Mouse (Mus musculus): ENCODE results near the gene Kcnk10. TPM values are rescaled to one million over a fixed set of nuclear protein-coding genes. Genes with fewer than 3 reads are reported as not detected.

The Kcnk10 gene
- polyA plus RNA-seq, 1 experiment from 2014 or later = 3.0 TPM

GRCm38 (mm10) chr12:98564383-98564782 is 13.7 kb downstream of the Kcnk10 start:
- Histone ChIP-seq H3K27ac (replicated peaks) (no peak overlapping the region), H3K4me3 (ENCODE audit: low read depth, low read length) (no peak overlapping the region), H3K9me3 (ENCODE audit: control insufficient read depth, low read length) (no peaks in the 10 kb centered on the region), H3K36me3 (ENCODE audit: control insufficient read depth, insufficient read depth, low read length) (no peaks in the 10 kb centered on the region), H3K4me2 (replicated peaks; ENCODE audit: low read depth) (no peak overlapping the region), H3K9ac (ENCODE audit: low read length) (no peak overlapping the region), H3K4me1 (replicated peaks; ENCODE audit: control insufficient read depth, insufficient read depth) (no peaks in the 10 kb centered on the region), H3K27me3 (ENCODE audit: control insufficient read depth, insufficient read depth, low read length) (no peaks in the 10 kb centered on the region)
- ATAC-seq (ENCODE audit: low FRiP score, low TSS enrichment) = no peak
- TF ChIP-seq EP300 (optimal IDR thresholded peaks at IDR 0.05) (no peak), CTCF (IDR thresholded peaks at IDR 0.05; ENCODE audit: low read depth) (no peak)
- WGBS = 73% methylated on average over 3 of the region's 3 CpGs
- DNase-seq (ENCODE audit: low spot score) = no peak

- H3K9me3 ChIP-seq (ENCODE audit: control insufficient read depth, low read length) = no peaks in the 10 kb centered on the region
- no peak for DNase-seq (ENCODE audit: low spot score)
- no peak for ATAC-seq (ENCODE audit: low FRiP score, low TSS enrichment)
- no peak overlapping the region for H3K9ac ChIP-seq (ENCODE audit: low read length)
- no peaks in the 10 kb centered on the region for H3K27me3 ChIP-seq (ENCODE audit: control insufficient read depth, insufficient read depth, low read length)
- H3K4me2 ChIP-seq (replicated peaks; ENCODE audit: low read depth) = no peak overlapping the region
- 83% methylated on average over 4 of the region's 4 CpGs for WGBS
- H3K27ac ChIP-seq (replicated peaks) = no peak overlapping the region
- H3K36me3 ChIP-seq (ENCODE audit: control insufficient read depth, insufficient read depth, low read length) = no peaks in the 10 kb centered on the region
- no peak for TF ChIP-seq EP300 (optimal IDR thresholded peaks at IDR 0.05)
- TF ChIP-seq CTCF (IDR thresholded peaks at IDR 0.05; ENCODE audit: low read depth) = no peak
- no peak overlapping the region for H3K4me3 ChIP-seq (ENCODE audit: low read depth, low read length)
- no peaks in the 10 kb centered on the region for H3K4me1 ChIP-seq (replicated peaks; ENCODE audit: control insufficient read depth, insufficient read depth)
These were observed 14.8 kb downstream of the Kcnk10 start for GRCm38 (mm10) chr12:98563261-98563660.

- ATAC-seq (ENCODE audit: low FRiP score, low TSS enrichment) (no peak), DNase-seq (ENCODE audit: low spot score) (no peak)
- H3K27ac ChIP-seq (replicated peaks) = no peak overlapping the region
- H3K9ac ChIP-seq (ENCODE audit: low read length) = no peak overlapping the region
- H3K36me3 ChIP-seq (ENCODE audit: control insufficient read depth, insufficient read depth, low read length) = no peaks in the 10 kb centered on the region
- no peak for TF ChIP-seq CTCF (IDR thresholded peaks at IDR 0.05; ENCODE audit: low read depth)
- no peak for TF ChIP-seq EP300 (optimal IDR thresholded peaks at IDR 0.05)
- H3K27me3 ChIP-seq (ENCODE audit: control insufficient read depth, insufficient read depth, low read length) = no peaks in the 10 kb centered on the region
- H3K4me2 ChIP-seq (replicated peaks; ENCODE audit: low read depth) = no peak overlapping the region
- H3K4me3 ChIP-seq (ENCODE audit: low read depth, low read length) = no peak overlapping the region
- H3K9me3 ChIP-seq (ENCODE audit: control insufficient read depth, low read length) = no peaks in the 10 kb centered on the region
- no peaks in the 10 kb centered on the region for H3K4me1 ChIP-seq (replicated peaks; ENCODE audit: control insufficient read depth, insufficient read depth)
- WGBS = 84% methylated on average over 13 of the region's 13 CpGs
These were observed 15.7 kb downstream of the Kcnk10 start for GRCm38 (mm10) chr12:98562341-98562977.

GRCm38 (mm10) chr12:98560038-98560437 is 18.1 kb downstream of the Kcnk10 start:
- no peak overlapping the region for H3K9ac ChIP-seq (ENCODE audit: low read length)
- TF ChIP-seq CTCF (IDR thresholded peaks at IDR 0.05; ENCODE audit: low read depth) = no peak
- no peak for TF ChIP-seq EP300 (optimal IDR thresholded peaks at IDR 0.05)
- H3K4me2 ChIP-seq (replicated peaks; ENCODE audit: low read depth) = no peak overlapping the region
- no peak overlapping the region for H3K27ac ChIP-seq (replicated peaks)
- H3K4me1 ChIP-seq (replicated peaks; ENCODE audit: control insufficient read depth, insufficient read depth) = no peaks in the 10 kb centered on the region
- ATAC-seq (ENCODE audit: low FRiP score, low TSS enrichment) (no peak), DNase-seq (ENCODE audit: low spot score) (no peak)
- no peaks in the 10 kb centered on the region for H3K27me3 ChIP-seq (ENCODE audit: control insufficient read depth, insufficient read depth, low read length)
- H3K4me3 ChIP-seq (ENCODE audit: low read depth, low read length) = no peak overlapping the region
- no peaks in the 10 kb centered on the region for H3K36me3 ChIP-seq (ENCODE audit: control insufficient read depth, insufficient read depth, low read length)
- no peaks in the 10 kb centered on the region for H3K9me3 ChIP-seq (ENCODE audit: control insufficient read depth, low read length)
- WGBS = 77% methylated on average over 3 of the region's 3 CpGs

- Histone ChIP-seq H3K4me1 (replicated peaks; ENCODE audit: control insufficient read depth, insufficient read depth) (no peaks in the 10 kb centered on the region), H3K27ac (replicated peaks) (no peak overlapping the region), H3K36me3 (ENCODE audit: control insufficient read depth, insufficient read depth, low read length) (no peaks in the 10 kb centered on the region), H3K4me2 (replicated peaks; ENCODE audit: low read depth) (no peak overlapping the region), H3K9ac (ENCODE audit: low read length) (no peak overlapping the region), H3K4me3 (ENCODE audit: low read depth, low read length) (no peak overlapping the region), H3K27me3 (ENCODE audit: control insufficient read depth, insufficient read depth, low read length) (no peaks in the 10 kb centered on the region), H3K9me3 (ENCODE audit: control insufficient read depth, low read length) (no peaks in the 10 kb centered on the region)
- DNase-seq (ENCODE audit: low spot score) (no peak), ATAC-seq (ENCODE audit: low FRiP score, low TSS enrichment) (no peak)
- TF ChIP-seq CTCF (IDR thresholded peaks at IDR 0.05; ENCODE audit: low read depth) (no peak), EP300 (optimal IDR thresholded peaks at IDR 0.05) (no peak)
- 74% methylated on average over 7 of the region's 7 CpGs for WGBS
These were observed 21.0 kb downstream of the Kcnk10 start for GRCm38 (mm10) chr12:98557013-98557677.

- Histone ChIP-seq H3K9me3 (ENCODE audit: control insufficient read depth, low read length) (no peaks in the 10 kb centered on the region), H3K36me3 (ENCODE audit: control insufficient read depth, insufficient read depth, low read length) (no peaks in the 10 kb centered on the region), H3K27me3 (ENCODE audit: control insufficient read depth, insufficient read depth, low read length) (no peaks in the 10 kb centered on the region), H3K4me3 (ENCODE audit: low read depth, low read length) (no peak overlapping the region), H3K9ac (ENCODE audit: low read length) (no peak overlapping the region), H3K4me2 (replicated peaks; ENCODE audit: low read depth) (no peak overlapping the region), H3K27ac (replicated peaks) (no peak overlapping the region), H3K4me1 (replicated peaks; ENCODE audit: control insufficient read depth, insufficient read depth) (no peaks in the 10 kb centered on the region)
- DNase-seq (ENCODE audit: low spot score) (no peak), ATAC-seq (ENCODE audit: low FRiP score, low TSS enrichment) (no peak)
- WGBS = 89% methylated on average over 6 of the region's 6 CpGs
- no peak for TF ChIP-seq CTCF (IDR thresholded peaks at IDR 0.05; ENCODE audit: low read depth)
- TF ChIP-seq EP300 (optimal IDR thresholded peaks at IDR 0.05) = no peak
These were observed 28.1 kb downstream of the Kcnk10 start for GRCm38 (mm10) chr12:98549981-98550380.

Measured in stomach, postnatal 0 days (tissue).